Mouse (Mus musculus) liver, adult 2 months (tissue): ENCODE data around the gene Fgd3. TPM values are rescaled to one million over a fixed set of nuclear protein-coding genes. Genes with fewer than 3 reads are reported as not detected.

Experiments used
- DNase-seq: peaks from one replicate; pipeline ENCODE4 v3.0.0-alpha.2; 2011; ENCODE audit warnings: low read depth, low spot score; ENCODE audit errors: extremely low read depth
- H3K27ac ChIP-seq: fragments of 200-500 bp; replicated peaks from 2 replicates; pipeline ENCODE4 v1.5.1; 2012; ENCODE audit warnings: low read depth, mild to moderate bottlenecking, control low read depth, inconsistent platforms, low read length; ENCODE audit not compliant: insufficient read depth
- H3K27me3 ChIP-seq: fragments of 200-500 bp; 2 replicates; pipeline ENCODE4 v1.6.1; 2012; ENCODE audit warnings: mild to moderate bottlenecking, moderate library complexity, low read length, inconsistent platforms; ENCODE audit not compliant: control insufficient read depth, insufficient read depth
- H3K36me3 ChIP-seq: fragments of 200-500 bp; 2 replicates; pipeline ENCODE4 v1.6.1; 2012; ENCODE audit warnings: low read length, inconsistent platforms; ENCODE audit not compliant: control insufficient read depth, insufficient read depth
- H3K4me1 ChIP-seq: fragments of 200-500 bp; 2 replicates; pipeline ENCODE4 v1.6.1; 2011; ENCODE audit warnings: low read length; ENCODE audit not compliant: control insufficient read depth, insufficient read depth
- H3K4me3 ChIP-seq: fragments of 200-500 bp; 2 replicates; pipeline ENCODE4 v1.5.1; 2011; ENCODE audit warnings: low read depth, mild to moderate bottlenecking, control low read depth, low read length, moderate library complexity; ENCODE audit not compliant: insufficient read depth
- H3K79me2 ChIP-seq: fragments of 200-500 bp; 2 replicates; pipeline ENCODE4 v1.6.1; 2012; ENCODE audit warnings: inconsistent platforms, mild to moderate bottlenecking, low read length, moderate library complexity; ENCODE audit not compliant: control insufficient read depth, insufficient read depth
- H3K9ac ChIP-seq: fragments of 200-500 bp; 2 replicates; pipeline ENCODE4 v1.6.1; 2012; ENCODE audit warnings: low read depth, mild to moderate bottlenecking, control low read depth, inconsistent platforms, low read length
- CTCF ChIP-seq: fragments of 200-500 bp; IDR thresholded peaks from 2 replicates; pipeline ENCODE4 v1.5.1; 2011; ENCODE audit warnings: low read depth, low read length, control low read depth
- POLR2A ChIP-seq: fragments of 200-500 bp; IDR thresholded peaks from 2 replicates; pipeline ENCODE4 v1.6.1; 2011; ENCODE audit warnings: low read length, control low read depth; ENCODE audit not compliant: insufficient read depth; ENCODE audit errors: extremely low read depth
- WGBS: fragments of 180-500 bp; shearing (Covaris S2); methylation state at CpG from one replicate; pipeline ENCODE4 v1.1.7; 2018; 5-methylcytosine and 5-hydroxymethylcytosine counted together
- polyA plus RNA-seq: library from polyadenylated mRNA; depleted of rRNA; stranded (reverse); fragments of >200 nt; gene quantifications from 2 replicates; pipeline ENCODE4 v1.2.3, GENCODE M21; 2012
- total RNA-seq: library from RNA; depleted of rRNA; stranded (reverse); fragments of >200 nt; gene quantifications from 2 replicates; pipeline ENCODE4 v1.2.3, GENCODE M21; 2014

The Fgd3 gene
- total and polyA plus RNA-seq, 2 experiments: 0.51 to 0.65 TPM

- H3K79me2 ChIP-seq: no peaks in the 10 kb centered on the region
- H3K27me3 ChIP-seq: peaks cover 6% of the 10 kb centered on the region; the same call in 1 of the 2 replicates
- TF ChIP-seq CTCF: no peak
- no peak for TF ChIP-seq POLR2A
- no peaks in the 10 kb centered on the region for H3K4me1 ChIP-seq
- DNase-seq: no peak
- no peak overlapping the region for H3K27ac ChIP-seq
- WGBS: 83% methylated on average over 5 of the region's 5 CpGs
- no peaks in the 10 kb centered on the region for H3K36me3 ChIP-seq
- no peak overlapping the region for H3K9ac ChIP-seq
- no peak overlapping the region for H3K4me3 ChIP-seq
Observed at GRCm38 (mm10) chr13:49322739-49323138, 2.6 kb upstream of the Fgd3 start.

- no peak overlapping the region for H3K4me3 ChIP-seq
- no peak overlapping the region for H3K9ac ChIP-seq
- TF ChIP-seq CTCF (no peak), POLR2A (no peak)
- peaks cover 6% of the 10 kb centered on the region; the same call in 1 of the 2 replicates for H3K27me3 ChIP-seq
- no peak for DNase-seq
- no peaks in the 10 kb centered on the region for H3K79me2 ChIP-seq
- H3K27ac ChIP-seq: no peak overlapping the region
- H3K36me3 ChIP-seq: no peaks in the 10 kb centered on the region
- WGBS: 83% methylated on average over 5 of the region's 5 CpGs
- no peaks in the 10 kb centered on the region for H3K4me1 ChIP-seq
Observed at GRCm38 (mm10) chr13:49322169-49322568, 2.1 kb upstream of the Fgd3 start.

- H3K9ac ChIP-seq: no peak overlapping the region
- H3K4me1 ChIP-seq: no peaks in the 10 kb centered on the region
- H3K36me3 ChIP-seq: no peaks in the 10 kb centered on the region
- no peak overlapping the region for H3K27ac ChIP-seq
- WGBS: 54% methylated on average over 3 of the region's 3 CpGs
- no peak for DNase-seq
- H3K79me2 ChIP-seq: no peaks in the 10 kb centered on the region
- H3K27me3 ChIP-seq: peaks cover 6% of the 10 kb centered on the region; the same call in 1 of the 2 replicates
- H3K4me3 ChIP-seq: no peak overlapping the region
- TF ChIP-seq CTCF (no peak), POLR2A (no peak)
Observed at GRCm38 (mm10) chr13:49321452-49321851, 1.3 kb upstream of the Fgd3 start.

DNA sequence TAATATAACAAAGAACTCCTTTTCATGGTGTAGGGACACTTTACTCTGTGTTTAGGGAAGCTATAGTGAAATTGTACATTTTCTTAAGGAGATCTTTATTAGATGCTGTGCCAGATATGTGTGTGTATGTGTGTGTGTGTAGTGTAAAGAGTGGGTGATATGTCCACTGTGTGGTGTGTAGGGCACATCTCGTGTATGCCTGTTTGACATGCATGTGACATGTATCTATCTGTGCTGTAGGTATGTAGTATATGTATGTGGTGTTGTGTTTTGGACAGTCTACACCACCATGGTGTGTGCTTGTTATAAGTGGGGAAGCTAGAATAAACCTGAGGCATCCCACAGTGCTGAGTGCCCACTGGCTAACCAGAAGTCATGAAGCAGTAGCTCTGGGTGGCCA lies 403 bp upstream of the Fgd3 start:
- WGBS: 86% methylated on average over 1 of the region's 1 CpGs
- Histone ChIP-seq H3K4me3 (no peak overlapping the region), H3K79me2 (no peaks in the 10 kb centered on the region), H3K9ac (no peak overlapping the region), H3K27me3 (peaks cover 6% of the 10 kb centered on the region; the same call in 1 of the 2 replicates), H3K36me3 (no peaks in the 10 kb centered on the region), H3K27ac (no peak overlapping the region), H3K4me1 (no peaks in the 10 kb centered on the region)
- DNase-seq: no peak
- TF ChIP-seq POLR2A (no peak), CTCF (no peak)

DNA sequence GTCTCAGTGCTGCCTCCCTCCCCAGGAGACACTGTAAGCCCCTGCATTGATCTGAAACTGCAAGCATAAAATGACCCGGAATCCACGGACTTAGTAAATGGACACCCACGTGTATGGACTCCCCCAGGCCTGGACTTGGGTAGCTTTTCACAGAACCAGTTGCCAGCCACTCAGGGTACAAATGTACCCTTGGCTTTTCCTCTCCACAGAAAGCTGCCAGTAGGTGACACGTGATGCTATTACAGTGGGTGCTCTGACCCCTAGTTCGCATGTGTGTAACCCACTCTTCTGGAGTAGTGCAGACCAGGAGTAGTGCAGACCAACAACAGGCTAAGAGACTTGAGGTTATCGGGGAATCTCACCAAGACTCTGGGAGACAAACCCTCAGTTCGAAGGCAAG lies 2.2 kb downstream of the Fgd3 start:
- Histone ChIP-seq H3K4me1 (no peaks in the 10 kb centered on the region), H3K9ac (no peak overlapping the region), H3K27ac (no peak overlapping the region), H3K27me3 (peaks cover 6% of the 10 kb centered on the region; the same call in 1 of the 2 replicates), H3K79me2 (no peaks in the 10 kb centered on the region), H3K36me3 (no peaks in the 10 kb centered on the region), H3K4me3 (no peak overlapping the region)
- no peak for DNase-seq
- WGBS: 87% methylated on average over 7 of the region's 7 CpGs
- TF ChIP-seq CTCF: no peak
- no peak for TF ChIP-seq POLR2A

- H3K27ac ChIP-seq: no peak overlapping the region
- H3K79me2 ChIP-seq: no peaks in the 10 kb centered on the region
- TF ChIP-seq POLR2A: no peak
- no peak for TF ChIP-seq CTCF
- H3K4me3 ChIP-seq: no peak overlapping the region
- no peak overlapping the region for H3K9ac ChIP-seq
- 86% methylated on average over 6 of the region's 6 CpGs for WGBS
- H3K27me3 ChIP-seq: peaks cover 6% of the 10 kb centered on the region; the same call in 1 of the 2 replicates
- DNase-seq: no peak
- H3K4me1 ChIP-seq: no peaks in the 10 kb centered on the region
- H3K36me3 ChIP-seq: no peaks in the 10 kb centered on the region
Observed at GRCm38 (mm10) chr13:49317508-49317907, 2.6 kb downstream of the Fgd3 start.
